Mouse (Mus musculus) midbrain, embryonic 15.5 days (tissue): ENCODE measurements around the gene Agap2. TPM values are rescaled to one million over a fixed set of nuclear protein-coding genes. Genes with fewer than 3 reads are reported as not detected.
A peak's percentile ranks its signal among the peaks of the same experiment; 100 is the strongest.
"Not testable (repeated sequence)": the region's sequence is repeated elsewhere in the genome, so short reads cannot be mapped to it uniquely, and the experiment has no call there.

ENCODE experiments used
- ATAC-seq: fragments of 200-750 bp; cut with Nextera tagmentation; replicated peaks from 2 replicates; pipeline ENCODE4 v1.8.0; 2017; ENCODE audit warnings: moderate TSS enrichment
- H3K27ac ChIP-seq: fragments of 300-500 bp; sonication (generic); 2 replicates; pipeline ENCODE4 v1.5.1; 2015; ENCODE audit warnings: mild to moderate bottlenecking, inconsistent platforms
- H3K27me3 ChIP-seq: fragments of 300-500 bp; sonication (generic); replicated peaks from 2 replicates; pipeline ENCODE4 v1.6.1; 2015; ENCODE audit warnings: inconsistent platforms
- H3K36me3 ChIP-seq: fragments of 300-500 bp; sonication (generic); replicated peaks from 2 replicates; pipeline ENCODE4 v1.6.1; 2015; ENCODE audit warnings: inconsistent platforms
- H3K4me1 ChIP-seq: fragments of 300-500 bp; sonication (generic); 2 replicates; pipeline ENCODE4 v1.6.1; 2015; ENCODE audit warnings: inconsistent platforms
- H3K4me2 ChIP-seq: fragments of 300-500 bp; sonication (generic); 2 replicates; pipeline ENCODE4 v1.6.1; 2015; ENCODE audit warnings: inconsistent platforms, mild to moderate bottlenecking, moderate library complexity
- H3K4me3 ChIP-seq: fragments of 300-500 bp; sonication (generic); 2 replicates; pipeline ENCODE4 v1.5.1; 2015; ENCODE audit warnings: mild to moderate bottlenecking, inconsistent platforms
- H3K9ac ChIP-seq: fragments of 300-500 bp; sonication (generic); 2 replicates; pipeline ENCODE4 v1.6.1; 2015; ENCODE audit warnings: mild to moderate bottlenecking, inconsistent platforms
- H3K9me3 ChIP-seq: fragments of 300-500 bp; sonication (generic); 2 replicates; pipeline ENCODE4 v1.6.1; 2016; ENCODE audit warnings: inconsistent platforms
- WGBS: fragments of 180-500 bp; shearing (Covaris S2); methylation state at CpG from one replicate; pipeline ENCODE4 v1.1.7; 2015; ENCODE audit warnings: mixed read lengths; 5-methylcytosine and 5-hydroxymethylcytosine counted together
- polyA plus RNA-seq: library from polyadenylated mRNA; unstranded; fragments of >200 nt; fragmentation: Nextera tagmentation; extraction: Ambion mirVana; gene quantifications from 2 replicates; pipeline ENCODE4 v1.2.1, GENCODE M21; 2015

Agap2 gene
- polyA plus RNA-seq, 1 experiment from 2014 or later = 6.6 TPM

GRCm38 (mm10) chr10:127071203-127071602 lies 3.9 kb upstream of the Agap2 start:
- peaks cover 33% of the 10 kb centered on the region for H3K4me1 ChIP-seq
- peaks cover 24% of the 10 kb centered on the region for H3K36me3 ChIP-seq
- peak overlapping the region; percentile 77 for H3K4me2 ChIP-seq
- peak overlapping the region; percentile 57; the same call in 1 of the 2 replicates for H3K9ac ChIP-seq
- peak overlapping the region; percentile 78 for H3K4me3 ChIP-seq
- ATAC-seq = no peak
- WGBS = 80% methylated on average over 9 of the region's 9 CpGs
- peak overlapping the region; percentile 81 for H3K27ac ChIP-seq
- no peaks in the 10 kb centered on the region for H3K27me3 ChIP-seq
- H3K9me3 ChIP-seq = no peaks in the 10 kb centered on the region

- not testable (repeated sequence) for H3K9ac ChIP-seq, H3K27me3 ChIP-seq, ATAC-seq, H3K9me3 ChIP-seq, H3K4me2 ChIP-seq, H3K4me3 ChIP-seq, H3K27ac ChIP-seq
- 87% methylated on average over 4 of the region's 4 CpGs for WGBS
- H3K4me1 ChIP-seq = peaks cover 42% of the 10 kb centered on the region
- peaks cover 13% of the 10 kb centered on the region for H3K36me3 ChIP-seq
Observed at GRCm38 (mm10) chr10:127072270-127072669, 2.8 kb upstream of the Agap2 start.

GRCm38 (mm10) chr10:127072969-127073368 lies 2.1 kb upstream of the Agap2 start:
- H3K4me3 ChIP-seq, H3K27ac ChIP-seq, H3K36me3 ChIP-seq, ATAC-seq, H3K9me3 ChIP-seq, H3K27me3 ChIP-seq, H3K4me2 ChIP-seq, H3K9ac ChIP-seq: not testable (repeated sequence)
- H3K4me1 ChIP-seq = peaks cover 47% of the 10 kb centered on the region
- 94% methylated on average over 2 of the region's 2 CpGs for WGBS

GRCm38 (mm10) chr10:127073981-127074380 lies 1.1 kb upstream of the Agap2 start:
- Histone ChIP-seq H3K4me3 (no peak overlapping the region), H3K4me2 (no peak overlapping the region), H3K27ac (no peak overlapping the region), H3K9ac (no peak overlapping the region), H3K27me3 (no peaks in the 10 kb centered on the region), H3K4me1 (peaks cover 43% of the 10 kb centered on the region), H3K36me3 (no peaks in the 10 kb centered on the region), H3K9me3 (no peaks in the 10 kb centered on the region)
- 96% methylated on average over 1 of the region's 1 CpGs for WGBS
- no peak for ATAC-seq

- Histone ChIP-seq H3K36me3 (no peaks in the 10 kb centered on the region), H3K9ac (no peak overlapping the region), H3K4me3 (no peak overlapping the region), H3K27ac (no peak overlapping the region), H3K4me2 (no peak overlapping the region), H3K9me3 (no peaks in the 10 kb centered on the region), H3K27me3 (no peaks in the 10 kb centered on the region), H3K4me1 (peaks cover 43% of the 10 kb centered on the region)
- no peak for ATAC-seq
- 82% methylated on average over 8 of the region's 8 CpGs for WGBS
Observed at GRCm38 (mm10) chr10:127075651-127076050, 567 bp downstream of the Agap2 start.

- Histone ChIP-seq H3K9ac (no peak overlapping the region), H3K4me2 (no peak overlapping the region), H3K27ac (no peak overlapping the region), H3K9me3 (no peaks in the 10 kb centered on the region), H3K27me3 (no peaks in the 10 kb centered on the region), H3K36me3 (no peaks in the 10 kb centered on the region), H3K4me1 (peaks cover 43% of the 10 kb centered on the region), H3K4me3 (no peak overlapping the region)
- 47% methylated on average over 4 of the region's 4 CpGs for WGBS
- no peak for ATAC-seq
Observed at GRCm38 (mm10) chr10:127076082-127076481, 998 bp downstream of the Agap2 start.

- peak overlapping the region; percentile 44 for H3K9ac ChIP-seq
- H3K9me3 ChIP-seq = no peaks in the 10 kb centered on the region
- H3K27me3 ChIP-seq = no peaks in the 10 kb centered on the region
- H3K27ac ChIP-seq = peak overlapping the region; percentile 93
- 4% methylated on average over 10 of the region's 10 CpGs for WGBS
- peak overlapping the region; percentile 87 for H3K4me3 ChIP-seq
- H3K4me2 ChIP-seq = peak overlapping the region; percentile 89
- peak; percentile 1; the same call in 1 of the 2 replicates for ATAC-seq
- H3K36me3 ChIP-seq = no peaks in the 10 kb centered on the region
- peaks cover 53% of the 10 kb centered on the region for H3K4me1 ChIP-seq
Observed at GRCm38 (mm10) chr10:127077515-127077914, 2.4 kb downstream of the Agap2 start.

- WGBS = under 1% methylated on average over 12 of the region's 12 CpGs
- Histone ChIP-seq H3K4me3 (peak overlapping the region; percentile 87), H3K27me3 (no peaks in the 10 kb centered on the region), H3K9ac (peak overlapping the region; percentile 89), H3K4me2 (peak overlapping the region; percentile 89), H3K27ac (peak overlapping the region; percentile 93), H3K9me3 (no peaks in the 10 kb centered on the region), H3K36me3 (peaks cover under 1% of the 10 kb centered on the region; the same call in 1 of the 2 replicates), H3K4me1 (peaks cover 60% of the 10 kb centered on the region)
- peak; percentile 77 for ATAC-seq
Observed at GRCm38 (mm10) chr10:127078001-127078676, 3.1 kb downstream of the Agap2 start.

GRCm38 (mm10) chr10:127078677-127079575 lies 3.8 kb downstream of the Agap2 start:
- Histone ChIP-seq H3K27me3 (no peaks in the 10 kb centered on the region), H3K9ac (peak overlapping the region; percentile 89), H3K4me3 (peak overlapping the region; percentile 87), H3K4me1 (peaks cover 63% of the 10 kb centered on the region), H3K4me2 (peak overlapping the region; percentile 89), H3K36me3 (peaks cover 3% of the 10 kb centered on the region; the same call in 1 of the 2 replicates), H3K9me3 (no peaks in the 10 kb centered on the region), H3K27ac (peak overlapping the region; percentile 93)
- peak; percentile 79 for ATAC-seq
- 1% methylated on average over 39 of the region's 49 CpGs for whole genome bisulfite sequencing

GRCm38 (mm10) chr10:127079665-127080391 lies 4.7 kb downstream of the Agap2 start:
- H3K36me3 ChIP-seq = peaks cover 6% of the 10 kb centered on the region; the same call in 1 of the 2 replicates
- H3K27me3 ChIP-seq = no peaks in the 10 kb centered on the region
- H3K4me1 ChIP-seq = peaks cover 63% of the 10 kb centered on the region
- WGBS = 2% methylated on average over 64 of the region's 70 CpGs
- H3K4me3 ChIP-seq = peak overlapping the region; percentile 87
- H3K9ac ChIP-seq = peak overlapping the region; percentile 89
- no peaks in the 10 kb centered on the region for H3K9me3 ChIP-seq
- peak overlapping the region; percentile 93 for H3K27ac ChIP-seq
- peak overlapping the region; percentile 89 for H3K4me2 ChIP-seq
- ATAC-seq = no peak

- H3K9me3 ChIP-seq = no peaks in the 10 kb centered on the region
- ATAC-seq = no peak
- H3K9ac ChIP-seq = peak overlapping the region; percentile 89
- H3K27me3 ChIP-seq = no peaks in the 10 kb centered on the region
- H3K4me2 ChIP-seq = peak overlapping the region; percentile 89
- H3K27ac ChIP-seq = peak overlapping the region; percentile 18; the same call in 1 of the 2 replicates
- WGBS = 2% methylated on average over 48 of the region's 48 CpGs
- peak overlapping the region; percentile 87 for H3K4me3 ChIP-seq
- peaks cover 60% of the 10 kb centered on the region for H3K4me1 ChIP-seq
- peaks cover 6% of the 10 kb centered on the region; the same call in 1 of the 2 replicates for H3K36me3 ChIP-seq
Observed at GRCm38 (mm10) chr10:127080901-127081780, 6.1 kb downstream of the Agap2 start.
